Mouse (Mus musculus) heart, embryonic 11.5 days (tissue): Measurements from ENCODE around the gene Tmem114. TPM values are rescaled to one million over a fixed set of nuclear protein-coding genes. Genes with fewer than 3 reads are reported as not detected.

Source experiments
- ATAC-seq: fragments of 200-750 bp; cut with Nextera tagmentation; replicated peaks from 2 replicates; pipeline ENCODE4 v1.8.0; 2017; ENCODE audit warnings: moderate library complexity; ENCODE audit not compliant: insufficient number of reproducible peaks, low FRiP score, low TSS enrichment
- H3K27ac ChIP-seq: fragments of 300-500 bp; sonication (generic); 2 replicates; pipeline ENCODE4 v1.5.1; 2014; ENCODE audit warnings: mild to moderate bottlenecking, low read depth, low read length
- H3K27me3 ChIP-seq: fragments of 300-500 bp; sonication (generic); 2 replicates; pipeline ENCODE4 v1.6.1; 2014; ENCODE audit warnings: mild to moderate bottlenecking, low read length, mixed read lengths; ENCODE audit not compliant: control insufficient read depth, insufficient read depth
- H3K36me3 ChIP-seq: fragments of 300-500 bp; sonication (generic); 2 replicates; pipeline ENCODE4 v1.6.1; 2014; ENCODE audit warnings: mild to moderate bottlenecking, low read length, moderate library complexity, mixed read lengths; ENCODE audit not compliant: control insufficient read depth, insufficient read depth
- H3K4me1 ChIP-seq: fragments of 300-500 bp; sonication (generic); 2 replicates; pipeline ENCODE4 v1.6.1; 2014; ENCODE audit warnings: low read length; ENCODE audit not compliant: control insufficient read depth, insufficient read depth
- H3K4me2 ChIP-seq: fragments of 300-500 bp; sonication (generic); 2 replicates; pipeline ENCODE4 v1.6.1; 2014; ENCODE audit warnings: mild to moderate bottlenecking, moderate library complexity
- H3K4me3 ChIP-seq: fragments of 300-500 bp; sonication (generic); 2 replicates; pipeline ENCODE4 v1.5.1; 2014; ENCODE audit warnings: low read depth, low read length
- H3K9ac ChIP-seq: fragments of 300-500 bp; sonication (generic); 2 replicates; pipeline ENCODE4 v1.6.1; 2014; ENCODE audit warnings: mild to moderate bottlenecking, low read depth, low read length, moderate library complexity
- H3K9me3 ChIP-seq: fragments of 300-500 bp; sonication (generic); replicated peaks from 2 replicates; pipeline ENCODE4 v1.6.1; 2016; ENCODE audit warnings: low read length; ENCODE audit not compliant: control insufficient read depth
- WGBS: fragments of 180-500 bp; shearing (Covaris S2); extraction: QIAGEN DNeasy Blood & Tissue Kit; methylation state at CpG from one replicate; pipeline ENCODE4 v1.1.7; 2014; ENCODE audit not compliant: insufficient replicate concordance; 5-methylcytosine and 5-hydroxymethylcytosine counted together
- polyA plus RNA-seq: library from polyadenylated mRNA; unstranded; fragments of >200 nt; fragmentation: Nextera tagmentation; extraction: Ambion mirVana; gene quantifications from 2 replicates; pipeline ENCODE4 v1.2.1, GENCODE M21; 2014

Tmem114 gene
- not detected in 2 replicates for polyA plus RNA-seq

- 2% methylated on average over 16 of the region's 16 CpGs for WGBS
- Histone ChIP-seq H3K36me3 (no peaks in the 10 kb centered on the region), H3K27me3 (peaks cover 50% of the 10 kb centered on the region), H3K27ac (no peak within 1 kb of the TSS), H3K4me2 (peak within 1 kb of the TSS; percentile 65), H3K4me3 (peak within 1 kb of the TSS; percentile 37), H3K4me1 (0 out of 2 replicates have a peak, but pooled peaks cover 3% of the 10 kb centered on the region), H3K9me3 (no peaks in the 10 kb centered on the region), H3K9ac (no peak within 1 kb of the TSS)
- ATAC-seq, result no peak
These were observed at the start of gene Tmem114 for GRCm38 (mm10) chr16:8424971-8425330. Gene Tmem114 (minus strand): TSS chr16:8425136.

- Histone ChIP-seq H3K9me3 (no peaks in the 10 kb centered on the region), H3K27ac (peak within 1 kb of the TSS; percentile 78), H3K9ac (peak within 1 kb of the TSS; percentile 85), H3K27me3 (no peaks in the 10 kb centered on the region), H3K4me2 (peak within 1 kb of the TSS; percentile 65), H3K36me3 (0 out of 2 replicates have a peak, but pooled peaks cover 2% of the 10 kb centered on the region), H3K4me1 (0 out of 2 replicates have a peak, but pooled peaks cover 3% of the 10 kb centered on the region), H3K4me3 (peak within 1 kb of the TSS; percentile 70)
- peak; percentile 98 for ATAC-seq
- under 1% methylated on average over 48 of the region's 48 CpGs for WGBS
These were observed 45.9 kb upstream of the Tmem114 start, which contains the start of gene Mettl22 for GRCm38 (mm10) chr16:8470603-8471481. Gene Mettl22 (plus strand): TSS chr16:8470788.

- no peaks in the 10 kb centered on the region for H3K27me3 ChIP-seq
- no peak for ATAC-seq
- WGBS, result 74% methylated on average over 2 of the region's 2 CpGs
- H3K9me3 ChIP-seq, result no peaks in the 10 kb centered on the region
- 0 out of 2 replicates have a peak, but pooled peaks cover 2% of the 10 kb centered on the region for H3K36me3 ChIP-seq
- no peak overlapping the region for H3K9ac ChIP-seq
- H3K4me3 ChIP-seq, result peak overlapping the region; percentile 70
- no peak overlapping the region for H3K27ac ChIP-seq
- peak overlapping the region; percentile 65 for H3K4me2 ChIP-seq
- H3K4me1 ChIP-seq, result 0 out of 2 replicates have a peak, but pooled peaks cover 3% of the 10 kb centered on the region
These were observed 45.2 kb upstream of the Tmem114 start for GRCm38 (mm10) chr16:8470132-8470531.

GRCm38 (mm10) chr16:8459098-8459497 is 34.2 kb upstream of the Tmem114 start:
- WGBS, result 33% methylated on average over 6 of the region's 6 CpGs

GRCm38 (mm10) chr16:8458391-8458790 is 33.5 kb upstream of the Tmem114 start:
- 88% methylated on average over 4 of the region's 4 CpGs for WGBS
- Histone ChIP-seq H3K9me3 (no peaks in the 10 kb centered on the region), H3K27ac (no peak overlapping the region), H3K9ac (no peak overlapping the region), H3K4me3 (no peak overlapping the region), H3K4me2 (no peak overlapping the region), H3K36me3 (no peaks in the 10 kb centered on the region), H3K4me1 (no peaks in the 10 kb centered on the region), H3K27me3 (peaks cover 4% of the 10 kb centered on the region; the same call in 1 of the 2 replicates)
- ATAC-seq, result no peak

More at GRCm38 (mm10) chr16:8459098-8459497, 34.2 kb upstream of the Tmem114 start:
- Histone ChIP-seq H3K36me3 (no peaks in the 10 kb centered on the region), H3K4me1 (no peaks in the 10 kb centered on the region), H3K9ac (no peak overlapping the region), H3K27me3 (no peaks in the 10 kb centered on the region), H3K27ac (no peak overlapping the region), H3K9me3 (no peaks in the 10 kb centered on the region), H3K4me2 (no peak overlapping the region), H3K4me3 (no peak overlapping the region)
- no peak for ATAC-seq

- Histone ChIP-seq H3K9me3 (no peaks in the 10 kb centered on the region), H3K4me1 (no peaks in the 10 kb centered on the region), H3K27me3 (peaks cover 4% of the 10 kb centered on the region; the same call in 1 of the 2 replicates), H3K9ac (no peak overlapping the region), H3K36me3 (no peaks in the 10 kb centered on the region), H3K4me2 (no peak overlapping the region), H3K4me3 (no peak overlapping the region), H3K27ac (no peak overlapping the region)
- WGBS, result 40% methylated on average over 2 of the region's 2 CpGs
- ATAC-seq, result no peak
These were observed 30.3 kb upstream of the Tmem114 start for GRCm38 (mm10) chr16:8455221-8455620.

- no peaks in the 10 kb centered on the region for H3K4me1 ChIP-seq
- H3K27me3 ChIP-seq, result peaks cover 4% of the 10 kb centered on the region; the same call in 1 of the 2 replicates
- H3K4me3 ChIP-seq, result no peak overlapping the region
- no peak for ATAC-seq
- no peak overlapping the region for H3K4me2 ChIP-seq
- H3K9me3 ChIP-seq, result no peaks in the 10 kb centered on the region
- 91% methylated on average over 2 of the region's 2 CpGs for WGBS
- no peak overlapping the region for H3K9ac ChIP-seq
- H3K27ac ChIP-seq, result no peak overlapping the region
- H3K36me3 ChIP-seq, result no peaks in the 10 kb centered on the region
These were observed 28.4 kb upstream of the Tmem114 start for GRCm38 (mm10) chr16:8453301-8453700.

GRCm38 (mm10) chr16:8446256-8446655 is 21.3 kb upstream of the Tmem114 start:
- no peaks in the 10 kb centered on the region for H3K9me3 ChIP-seq
- H3K9ac ChIP-seq, result no peak overlapping the region
- H3K4me3 ChIP-seq, result no peak overlapping the region
- H3K4me2 ChIP-seq, result no peak overlapping the region
- H3K4me1 ChIP-seq, result no peaks in the 10 kb centered on the region
- WGBS, result 83% methylated on average over 6 of the region's 6 CpGs
- H3K27ac ChIP-seq, result no peak overlapping the region
- ATAC-seq, result no peak
- 0 out of 2 replicates have a peak, but pooled peaks cover 7% of the 10 kb centered on the region for H3K27me3 ChIP-seq
- no peaks in the 10 kb centered on the region for H3K36me3 ChIP-seq
